Mouse (Mus musculus): ENCODE measurements at regions not wholly inside any gene's neighbourhood (a gene's known extent, or its start where the extent isn't known, plus 50 kb on each side); places are given as distances from the start of the nearest gene placed in this dataset.
"Not testable (repeated sequence)": the region's sequence is repeated elsewhere in the genome, so short reads cannot be mapped to it uniquely, and the experiment has no call there.

DNA sequence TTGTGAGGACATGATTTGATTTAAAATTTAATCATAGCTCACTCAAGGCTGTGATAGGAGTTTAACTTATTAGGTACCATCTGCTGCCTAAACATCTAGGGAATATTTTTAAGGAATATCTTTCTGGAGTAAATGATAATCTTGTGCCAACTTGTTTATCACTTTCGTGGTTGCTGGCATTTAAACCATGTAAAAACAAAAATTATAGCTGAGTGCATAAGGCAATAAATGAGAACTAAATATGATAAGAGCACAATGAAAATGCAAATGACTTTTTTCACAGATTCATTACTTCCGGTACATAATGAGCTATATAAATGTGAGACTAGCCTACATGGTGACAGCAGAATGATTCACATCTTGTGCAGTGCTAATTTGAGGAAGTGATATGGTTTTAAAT lies 221.8 kb upstream of the Tmprss15 start:
- no peak for DNase-seq (ENCODE audit: low spot score in 2 of 2)

DNA sequence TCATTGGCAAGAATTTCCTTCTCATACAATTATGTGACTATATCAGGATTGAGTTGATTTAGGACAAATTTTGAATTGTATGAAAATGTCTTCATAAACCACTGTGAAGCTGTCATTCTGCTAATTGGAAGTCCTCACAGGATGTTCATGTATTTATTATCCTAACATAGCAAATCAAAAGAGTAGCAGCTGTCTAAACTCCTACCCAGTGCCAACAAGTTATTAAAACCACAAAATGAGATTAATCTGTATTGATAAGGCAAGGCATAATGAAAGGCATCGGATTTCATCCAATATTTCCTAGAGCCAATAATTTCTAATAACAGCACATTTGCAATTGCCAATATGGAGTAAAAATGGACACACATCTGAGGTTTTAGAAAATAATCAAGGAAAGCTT lies 217.6 kb upstream of the Tmprss15 start:
- no peak for DNase-seq (ENCODE audit: low spot score in 2 of 2)

DNA sequence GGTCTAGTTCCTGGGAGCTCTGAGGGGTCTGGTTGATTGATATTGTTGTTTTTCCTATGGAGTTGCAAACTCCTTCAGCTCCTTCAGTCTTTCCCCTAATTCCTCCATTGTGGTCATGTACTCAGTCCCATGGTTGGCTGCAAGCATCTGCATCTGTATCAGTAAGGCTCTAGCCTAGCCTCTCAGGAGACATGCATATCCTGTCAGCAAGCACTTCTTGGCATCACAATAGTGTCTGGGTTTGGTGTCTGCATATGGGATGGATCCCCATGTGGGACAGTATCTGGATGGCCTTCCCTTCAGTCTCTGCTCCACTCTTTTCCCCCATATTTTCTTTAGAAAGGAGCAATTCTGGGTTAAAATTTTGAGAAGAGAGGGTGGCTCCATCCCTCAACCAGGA lies 205.7 kb upstream of the Tmprss15 start:
- DNase-seq (ENCODE audit: low spot score in 2 of 2): not testable (repeated sequence)

DNA sequence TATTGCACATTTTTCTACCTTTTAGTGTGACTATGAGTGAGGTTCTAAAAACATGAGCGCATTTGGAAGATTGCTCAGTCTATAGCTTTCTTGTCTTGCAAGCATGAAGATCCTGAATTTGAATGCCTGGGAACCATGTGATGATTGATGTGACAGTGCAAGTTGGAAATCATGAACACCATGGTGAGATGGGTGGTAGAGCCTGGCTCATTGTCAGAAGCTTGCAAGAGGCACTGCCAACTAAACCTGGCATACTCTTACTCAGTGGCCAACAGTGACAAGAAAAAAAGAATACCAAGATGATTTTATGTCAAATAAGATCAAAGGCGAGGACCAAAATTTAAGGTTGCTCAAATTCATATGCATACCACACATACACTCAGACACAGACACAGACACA lies 188.1 kb upstream of the Tmprss15 start:
- no peak for DNase-seq (ENCODE audit: low spot score in 2 of 2)

DNA sequence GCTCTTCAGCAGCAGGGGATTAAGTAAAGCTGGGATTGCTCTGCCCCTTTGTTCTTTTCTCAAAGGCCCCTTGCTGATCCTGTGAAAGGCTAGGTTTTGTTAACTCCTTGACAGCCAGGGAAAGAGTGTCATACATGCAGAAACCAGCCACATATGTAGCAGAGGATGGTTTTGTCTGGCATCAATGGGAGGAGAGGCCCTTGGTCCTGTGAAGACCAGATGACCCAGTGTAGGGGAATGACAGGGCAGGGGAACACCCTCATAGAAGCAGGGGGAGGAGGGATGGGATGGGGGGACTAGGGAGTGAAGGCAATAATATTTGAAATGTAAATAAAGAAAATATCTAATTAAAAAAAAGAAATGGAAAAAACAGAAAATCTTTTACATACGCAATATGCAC lies 165.6 kb upstream of the Tmprss15 start:
- DNase-seq (ENCODE audit: low spot score in 2 of 2): no peak

DNA sequence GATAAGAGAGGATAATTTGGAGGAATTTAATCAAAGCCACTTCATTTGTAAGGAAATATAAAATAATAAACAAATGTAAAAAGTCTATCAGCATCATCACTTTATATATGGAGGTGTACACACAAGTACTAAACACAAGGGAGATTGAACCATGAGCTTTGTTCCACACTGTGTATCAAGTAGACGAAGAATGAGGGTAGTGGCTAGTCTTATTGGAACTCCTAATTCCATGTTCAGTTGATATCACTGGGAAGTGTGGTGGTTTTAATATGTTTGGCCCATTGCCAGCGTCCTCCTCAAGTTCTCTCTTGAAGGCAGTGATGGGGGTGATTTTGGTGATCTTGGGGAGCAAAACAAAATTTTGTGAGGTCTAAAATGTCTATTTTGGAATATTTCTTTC lies 165.2 kb upstream of the Tmprss15 start:
- no peak for DNase-seq (ENCODE audit: low spot score in 2 of 2)

- no peak for DNase-seq (ENCODE audit: low spot score in 2 of 2)
These were observed 150.1 kb upstream of the Tmprss15 start for GRCm38 (mm10) chr16:79240857-79241491.

- no peak for DNase-seq (ENCODE audit: low spot score in 2 of 2)
These were observed 149.3 kb upstream of the Tmprss15 start for GRCm38 (mm10) chr16:79240191-79240590.

DNA sequence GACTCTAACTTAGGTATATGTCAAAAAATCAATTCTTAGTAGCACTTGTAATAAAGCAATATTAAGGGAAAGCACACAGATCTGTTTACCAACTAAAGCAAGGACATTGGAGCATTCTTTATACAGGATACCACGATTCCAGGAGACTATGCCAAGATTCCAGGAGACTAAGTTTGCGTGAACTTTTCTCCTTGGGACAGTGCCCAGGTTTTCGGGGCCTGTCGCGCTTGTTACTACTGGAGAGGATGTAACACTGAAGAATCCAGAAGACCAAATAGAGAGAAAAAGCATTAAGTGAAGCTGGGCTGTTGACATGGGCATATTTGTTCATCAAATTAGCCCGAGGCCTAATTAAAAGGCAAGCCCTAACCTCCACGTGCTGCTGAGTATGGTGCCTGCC lies 100.3 kb upstream of the Tmprss15 start:
- no peak for DNase-seq (ENCODE audit: low spot score in 2 of 2)

DNA sequence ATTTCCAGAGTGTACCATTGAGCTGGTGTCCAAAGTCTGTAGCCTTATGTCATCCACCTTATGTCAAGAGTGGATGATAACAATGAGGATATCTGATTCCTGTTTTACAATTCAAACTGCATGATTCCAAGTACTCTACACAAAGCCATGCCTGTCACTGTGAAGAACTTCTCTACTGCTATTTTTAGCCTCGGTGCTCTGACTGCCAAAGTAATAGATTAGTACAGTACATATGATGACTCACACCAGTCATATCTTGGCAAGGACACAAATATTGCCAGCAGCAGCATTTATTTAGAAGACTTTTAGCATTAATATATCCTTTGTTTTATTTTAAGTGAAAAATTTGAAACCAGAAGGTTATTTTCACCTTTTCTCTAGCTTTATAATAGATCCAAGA lies 95.6 kb upstream of the Tmprss15 start:
- no peak for DNase-seq (ENCODE audit: low spot score in 2 of 2)

DNA sequence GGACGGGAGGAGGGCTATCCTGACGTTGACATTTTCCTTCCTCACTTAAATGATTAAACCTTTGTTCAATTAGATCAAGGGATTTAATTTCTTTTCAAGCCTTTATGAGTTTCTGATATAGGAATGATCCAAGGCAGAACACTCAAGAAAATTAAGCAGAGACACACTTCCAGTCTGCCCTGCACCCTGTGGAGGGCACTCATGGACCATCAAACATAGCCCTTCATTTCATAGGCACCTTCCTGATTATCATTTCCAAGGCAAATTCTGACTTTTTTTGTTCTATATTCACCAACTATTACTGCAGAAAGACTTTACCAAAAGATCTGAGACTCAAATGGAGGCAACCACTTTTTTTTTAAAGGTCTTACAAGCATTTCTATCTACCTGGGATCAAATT lies 91.6 kb upstream of the Tmprss15 start:
- DNase-seq (ENCODE audit: low spot score in 2 of 2): peak in 1 of 2 experiments; percentile 11

DNA sequence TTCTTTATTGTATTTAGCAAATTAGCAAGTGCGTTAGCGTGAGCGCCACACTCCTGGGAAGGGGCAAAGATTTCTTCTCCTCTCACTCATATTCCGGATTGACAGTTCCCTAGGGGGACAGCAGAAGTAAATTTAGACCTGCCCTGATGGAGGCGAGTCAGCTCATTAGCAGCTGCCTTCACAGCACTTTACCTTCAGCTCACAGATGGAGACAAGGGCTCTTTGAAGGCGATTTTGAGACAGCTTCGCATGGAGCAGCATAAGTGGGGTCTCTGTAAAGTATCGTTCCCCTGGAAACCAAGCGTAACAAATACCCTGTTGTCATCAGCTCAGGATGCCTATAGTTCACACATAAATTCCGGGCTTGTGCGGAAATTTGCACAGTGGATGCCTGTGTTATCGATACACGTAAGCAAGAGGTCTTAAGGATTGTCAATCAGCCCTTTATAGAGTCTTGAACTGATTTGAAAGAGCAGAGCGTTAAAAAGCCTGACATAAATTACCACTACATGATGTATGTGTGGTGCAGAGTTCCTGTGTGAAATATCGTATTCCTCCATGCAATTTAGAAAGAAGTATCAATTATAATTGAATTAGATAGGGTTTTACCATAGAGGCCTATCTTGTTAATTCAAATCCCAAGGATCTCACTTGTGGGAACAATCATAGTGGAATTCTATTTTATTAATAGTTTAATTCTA lies 86.6 kb upstream of the Tmprss15 start:
- no peak for DNase-seq (ENCODE audit: low spot score in 2 of 2)

- no peak for DNase-seq (ENCODE audit: low spot score in 2 of 2)
These were observed 85.9 kb upstream of the Tmprss15 start for GRCm38 (mm10) chr16:79176832-79177243.

DNA sequence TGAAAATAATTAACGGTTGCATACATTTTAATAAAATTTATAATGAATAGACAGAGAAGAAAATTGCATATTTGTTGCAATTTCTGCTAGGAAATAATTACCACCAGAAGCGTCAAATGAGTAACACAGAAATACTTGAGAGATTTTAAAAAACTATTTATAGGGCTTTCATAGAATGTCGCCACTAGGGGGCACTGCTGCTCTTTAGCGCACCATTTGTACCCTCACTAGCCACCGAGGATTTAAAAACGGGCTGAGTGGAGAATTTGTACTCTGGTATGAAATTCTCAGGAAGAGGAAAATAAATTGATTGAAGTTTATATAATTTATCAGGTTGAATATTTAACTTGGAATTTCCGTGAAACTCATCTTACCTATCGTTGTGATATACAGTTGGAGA lies 77.3 kb upstream of the Tmprss15 start:
- DNase-seq (ENCODE audit: low spot score in 2 of 2): peak; percentile 13 to 80

DNA sequence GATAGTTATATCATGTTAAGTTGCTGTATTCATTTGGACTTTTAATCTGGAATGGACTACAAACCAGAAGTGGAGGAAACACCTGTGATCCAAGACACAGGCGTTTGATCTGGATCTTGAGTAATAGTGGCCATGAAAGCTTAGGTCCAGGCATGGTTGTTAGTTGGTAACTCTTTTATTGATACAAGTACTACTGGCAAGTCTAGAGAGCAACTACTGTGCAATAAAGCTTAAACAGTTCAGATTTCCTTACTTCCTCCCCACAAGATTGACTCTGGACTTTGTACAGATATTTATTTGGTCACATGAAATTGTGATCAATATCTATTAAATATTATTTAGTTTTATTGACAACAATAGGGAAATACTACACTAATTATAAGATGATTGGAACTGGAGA lies 51.9 kb upstream of the Tmprss15 start:
- DNase-seq (ENCODE audit: low spot score in 2 of 2): no peak

Measured in left cerebral cortex, adult 9 months (tissue).